Mouse (Mus musculus) hindbrain, embryonic 15.5 days (tissue): Measurements from ENCODE around the gene Nectin1. TPM values are rescaled to one million over a fixed set of nuclear protein-coding genes. Genes with fewer than 3 reads are reported as not detected.

Experiments
- ATAC-seq: fragments of 200-750 bp; cut with Nextera tagmentation; 2 replicates; pipeline ENCODE4 v1.8.0; 2017; ENCODE audit warnings: low read depth, moderate number of reproducible peaks, moderate TSS enrichment; ENCODE audit not compliant: low FRiP score
- H3K27ac ChIP-seq: fragments of 300-500 bp; sonication (generic); replicated peaks from 2 replicates; pipeline ENCODE4 v1.5.1; 2015; ENCODE audit warnings: mild to moderate bottlenecking, inconsistent platforms
- H3K27me3 ChIP-seq: fragments of 300-500 bp; sonication (generic); 2 replicates; pipeline ENCODE4 v1.6.1; 2015; ENCODE audit warnings: control low read depth, inconsistent platforms
- H3K36me3 ChIP-seq: fragments of 300-500 bp; sonication (generic); 2 replicates; pipeline ENCODE4 v1.6.1; 2015; ENCODE audit warnings: control low read depth, inconsistent platforms
- H3K4me1 ChIP-seq: fragments of 300-500 bp; sonication (generic); replicated peaks from 2 replicates; pipeline ENCODE4 v1.6.1; 2015; ENCODE audit warnings: control low read depth, inconsistent platforms
- H3K4me2 ChIP-seq: fragments of 300-500 bp; sonication (generic); 2 replicates; pipeline ENCODE4 v1.6.1; 2015; ENCODE audit warnings: moderate library complexity, mild to moderate bottlenecking, inconsistent platforms
- H3K4me3 ChIP-seq: fragments of 300-500 bp; sonication (generic); 2 replicates; pipeline ENCODE4 v1.5.1; 2015; ENCODE audit warnings: mild to moderate bottlenecking, inconsistent platforms
- H3K9ac ChIP-seq: fragments of 300-500 bp; sonication (generic); 2 replicates; pipeline ENCODE4 v1.6.1; 2015; ENCODE audit warnings: inconsistent platforms
- H3K9me3 ChIP-seq: fragments of 300-500 bp; sonication (generic); 2 replicates; pipeline ENCODE4 v1.6.1; 2016; ENCODE audit warnings: control low read depth, inconsistent platforms
- WGBS: fragments of 180-500 bp; shearing (Covaris S2); methylation state at CpG from one replicate; pipeline ENCODE4 v1.1.7; 2015; 5-methylcytosine and 5-hydroxymethylcytosine counted together
- polyA plus RNA-seq: library from polyadenylated mRNA; unstranded; fragments of >200 nt; fragmentation: Nextera tagmentation; extraction: Ambion mirVana; gene quantifications from 2 replicates; pipeline ENCODE4 v1.2.1, GENCODE M21; 2015

Nectin1 gene
- polyA plus RNA-seq: 14.8 and 16.2 TPM in 2 replicates

GRCm38 (mm10) chr9:43743647-43744137, at the start of gene Nectin1:
TSS of gene Nectin1 (plus strand) at chr9:43743984.
- peak within 1 kb of the TSS; percentile 96 for H3K27ac ChIP-seq
- WGBS: 0% methylated on average over 31 of the region's 51 CpGs

GRCm38 (mm10) chr9:43698080-43698712, 45.6 kb upstream of the Nectin1 start:
- no peak for ATAC-seq

More at GRCm38 (mm10) chr9:43743647-43744137, at the start of gene Nectin1:
- Histone ChIP-seq H3K27me3 (no peaks in the 10 kb centered on the region), H3K9me3 (no peaks in the 10 kb centered on the region), H3K4me2 (peak within 1 kb of the TSS; percentile 85), H3K4me3 (peak within 1 kb of the TSS; percentile 63), H3K9ac (peak within 1 kb of the TSS; percentile 82), H3K36me3 (no peaks in the 10 kb centered on the region), H3K4me1 (peaks cover 43% of the 10 kb centered on the region)
- ATAC-seq: peak; percentile 94

GRCm38 (mm10) chr9:43698841-43699240, 44.9 kb upstream of the Nectin1 start:
- Histone ChIP-seq H3K36me3 (no peaks in the 10 kb centered on the region), H3K9me3 (no peaks in the 10 kb centered on the region), H3K27ac (no peak overlapping the region), H3K4me3 (no peak overlapping the region), H3K4me1 (peaks cover 22% of the 10 kb centered on the region), H3K9ac (no peak overlapping the region), H3K4me2 (no peak overlapping the region), H3K27me3 (no peaks in the 10 kb centered on the region)
- no peak for ATAC-seq
- 68% methylated on average over 10 of the region's 10 CpGs for WGBS

More at GRCm38 (mm10) chr9:43698080-43698712, 45.6 kb upstream of the Nectin1 start:
- H3K4me2 ChIP-seq: no peak overlapping the region
- 9% methylated on average over 8 of the region's 8 CpGs for WGBS
- no peak overlapping the region for H3K27ac ChIP-seq
- no peaks in the 10 kb centered on the region for H3K27me3 ChIP-seq
- H3K9ac ChIP-seq: no peak overlapping the region
- H3K4me3 ChIP-seq: no peak overlapping the region
- no peaks in the 10 kb centered on the region for H3K9me3 ChIP-seq
- H3K36me3 ChIP-seq: no peaks in the 10 kb centered on the region
- H3K4me1 ChIP-seq: peaks cover 22% of the 10 kb centered on the region

- Histone ChIP-seq H3K9ac (no peak overlapping the region), H3K4me2 (no peak overlapping the region), H3K9me3 (no peaks in the 10 kb centered on the region), H3K27me3 (no peaks in the 10 kb centered on the region), H3K27ac (peak overlapping the region; percentile 23), H3K4me1 (peaks cover 22% of the 10 kb centered on the region), H3K36me3 (no peaks in the 10 kb centered on the region), H3K4me3 (no peak overlapping the region)
- peak; percentile 83 for ATAC-seq
- WGBS: 24% methylated on average over 11 of the region's 11 CpGs
Observed at GRCm38 (mm10) chr9:43699417-43700225, 44.2 kb upstream of the Nectin1 start.

- H3K4me3 ChIP-seq: no peak overlapping the region
- peak overlapping the region; percentile 23 for H3K27ac ChIP-seq
- H3K9me3 ChIP-seq: no peaks in the 10 kb centered on the region
- 44% methylated on average over 3 of the region's 3 CpGs for WGBS
- no peaks in the 10 kb centered on the region for H3K27me3 ChIP-seq
- peaks cover 22% of the 10 kb centered on the region for H3K4me1 ChIP-seq
- no peak; the same call in 1 of the 2 replicates for ATAC-seq
- no peak overlapping the region for H3K9ac ChIP-seq
- H3K4me2 ChIP-seq: no peak overlapping the region
- no peaks in the 10 kb centered on the region for H3K36me3 ChIP-seq
Observed at GRCm38 (mm10) chr9:43700226-43700579, 43.6 kb upstream of the Nectin1 start.

- no peak overlapping the region for H3K4me2 ChIP-seq
- H3K9ac ChIP-seq: no peak overlapping the region
- H3K27ac ChIP-seq: no peak overlapping the region
- H3K9me3 ChIP-seq: no peaks in the 10 kb centered on the region
- no peak overlapping the region for H3K4me3 ChIP-seq
- ATAC-seq: no peak
- H3K4me1 ChIP-seq: peaks cover 22% of the 10 kb centered on the region
- no peaks in the 10 kb centered on the region for H3K36me3 ChIP-seq
- H3K27me3 ChIP-seq: no peaks in the 10 kb centered on the region
Observed at GRCm38 (mm10) chr9:43701748-43702147, 42.0 kb upstream of the Nectin1 start.

- Histone ChIP-seq H3K27ac (no peak overlapping the region), H3K4me1 (0 out of 2 replicates have a peak, but pooled peaks cover 3% of the 10 kb centered on the region), H3K4me3 (no peak overlapping the region), H3K9ac (no peak overlapping the region), H3K9me3 (no peaks in the 10 kb centered on the region), H3K27me3 (no peaks in the 10 kb centered on the region), H3K36me3 (no peaks in the 10 kb centered on the region), H3K4me2 (no peak overlapping the region)
- 83% methylated on average over 4 of the region's 4 CpGs for WGBS
- no peak for ATAC-seq
Observed at GRCm38 (mm10) chr9:43707571-43707970, 36.2 kb upstream of the Nectin1 start.

GRCm38 (mm10) chr9:43708715-43709114, 35.1 kb upstream of the Nectin1 start:
- Histone ChIP-seq H3K4me1 (0 out of 2 replicates have a peak, but pooled peaks cover 3% of the 10 kb centered on the region), H3K27ac (no peak overlapping the region), H3K9me3 (no peaks in the 10 kb centered on the region), H3K36me3 (no peaks in the 10 kb centered on the region), H3K4me2 (no peak overlapping the region), H3K27me3 (no peaks in the 10 kb centered on the region), H3K4me3 (no peak overlapping the region), H3K9ac (no peak overlapping the region)
- peak; percentile 38; the same call in 1 of the 2 replicates for ATAC-seq
- WGBS: 86% methylated on average over 2 of the region's 2 CpGs

- WGBS: 82% methylated on average over 3 of the region's 3 CpGs
- H3K4me3 ChIP-seq: no peak overlapping the region
- H3K36me3 ChIP-seq: no peaks in the 10 kb centered on the region
- ATAC-seq: no peak
- no peak overlapping the region for H3K9ac ChIP-seq
- no peaks in the 10 kb centered on the region for H3K9me3 ChIP-seq
- H3K4me1 ChIP-seq: 0 out of 2 replicates have a peak, but pooled peaks cover 3% of the 10 kb centered on the region
- H3K27me3 ChIP-seq: 0 out of 2 replicates have a peak, but pooled peaks cover 3% of the 10 kb centered on the region
- H3K27ac ChIP-seq: no peak overlapping the region
- H3K4me2 ChIP-seq: no peak overlapping the region
Observed at GRCm38 (mm10) chr9:43713432-43713831, 30.4 kb upstream of the Nectin1 start.

- H3K4me3 ChIP-seq: no peak overlapping the region
- no peak for ATAC-seq
- H3K4me1 ChIP-seq: no peaks in the 10 kb centered on the region
- no peaks in the 10 kb centered on the region for H3K36me3 ChIP-seq
- H3K4me2 ChIP-seq: no peak overlapping the region
- 0 out of 2 replicates have a peak, but pooled peaks cover 3% of the 10 kb centered on the region for H3K27me3 ChIP-seq
- H3K9me3 ChIP-seq: no peaks in the 10 kb centered on the region
- WGBS: 66% methylated on average over 4 of the region's 4 CpGs
- H3K27ac ChIP-seq: no peak overlapping the region
- H3K9ac ChIP-seq: no peak overlapping the region
Observed at GRCm38 (mm10) chr9:43719407-43719839, 24.4 kb upstream of the Nectin1 start.

- Histone ChIP-seq H3K9me3 (no peaks in the 10 kb centered on the region), H3K4me1 (no peaks in the 10 kb centered on the region), H3K4me3 (no peak overlapping the region), H3K36me3 (no peaks in the 10 kb centered on the region), H3K4me2 (no peak overlapping the region), H3K9ac (no peak overlapping the region), H3K27ac (no peak overlapping the region), H3K27me3 (0 out of 2 replicates have a peak, but pooled peaks cover 3% of the 10 kb centered on the region)
- no peak for ATAC-seq
- WGBS: 74% methylated on average over 1 of the region's 1 CpGs
Observed at GRCm38 (mm10) chr9:43720046-43720445, 23.7 kb upstream of the Nectin1 start.

GRCm38 (mm10) chr9:43724093-43724492, 19.7 kb upstream of the Nectin1 start:
- 25% methylated on average over 4 of the region's 4 CpGs for WGBS
- Histone ChIP-seq H3K4me1 (no peaks in the 10 kb centered on the region), H3K36me3 (no peaks in the 10 kb centered on the region), H3K9me3 (no peaks in the 10 kb centered on the region), H3K27me3 (no peaks in the 10 kb centered on the region), H3K4me3 (no peak overlapping the region), H3K27ac (no peak overlapping the region), H3K9ac (no peak overlapping the region), H3K4me2 (no peak overlapping the region)
- no peak for ATAC-seq
